Mouse (Mus musculus) layer of hippocampus, postnatal 14 days (tissue): ENCODE measurements around the gene Dazap1. TPM values are rescaled to one million over a fixed set of nuclear protein-coding genes. Genes with fewer than 3 reads are reported as not detected.
A peak's percentile ranks its signal among the peaks of the same experiment; 100 is the strongest.
"Not testable (repeated sequence)": the region's sequence is repeated elsewhere in the genome, so short reads cannot be mapped to it uniquely, and the experiment has no call there.

ENCODE experiments used
- DNase-seq, 2 experiments: peaks; one replicate each; pipeline ENCODE4 v3.0.0; 2021 to 2022; ENCODE audit warnings: low spot score in 2 of 2, mixed read lengths in 1 of 2
- long read RNA-seq, 2 experiments: library from polyadenylated mRNA; stranded (forward); transcript quantifications; one replicate each; pipeline ENCODE4 v2.0.0; 2021
- total RNA-seq, 2 experiments: library from RNA; stranded (reverse); gene quantifications; 2 replicates each; pipeline ENCODE4 v1.2.3; 2021

Gene Dazap1
- total RNA-seq, result 10 to 100 TPM; 83.0 to 93.6 TPM
- long read RNA-seq, experiment 1, transcript Dazap1-203 (12 exons, 2,081 nt), result major isoform, 10 of 21 reads
- long read RNA-seq, experiment 1, partial matches to known transcripts, result 1 of 21 reads
- long read RNA-seq, experiment 1, other reads (novel, unspliced or antisense), result 9 of 21 reads
- long read RNA-seq, experiment 2, transcript Dazap1-203 (12 exons, 2,081 nt), result major isoform, 12 of 21 reads
- long read RNA-seq, experiment 2, partial matches to known transcripts, result 2 of 21 reads
- long read RNA-seq, experiment 2, other reads (novel, unspliced or antisense), result 5 of 21 reads

DNA sequence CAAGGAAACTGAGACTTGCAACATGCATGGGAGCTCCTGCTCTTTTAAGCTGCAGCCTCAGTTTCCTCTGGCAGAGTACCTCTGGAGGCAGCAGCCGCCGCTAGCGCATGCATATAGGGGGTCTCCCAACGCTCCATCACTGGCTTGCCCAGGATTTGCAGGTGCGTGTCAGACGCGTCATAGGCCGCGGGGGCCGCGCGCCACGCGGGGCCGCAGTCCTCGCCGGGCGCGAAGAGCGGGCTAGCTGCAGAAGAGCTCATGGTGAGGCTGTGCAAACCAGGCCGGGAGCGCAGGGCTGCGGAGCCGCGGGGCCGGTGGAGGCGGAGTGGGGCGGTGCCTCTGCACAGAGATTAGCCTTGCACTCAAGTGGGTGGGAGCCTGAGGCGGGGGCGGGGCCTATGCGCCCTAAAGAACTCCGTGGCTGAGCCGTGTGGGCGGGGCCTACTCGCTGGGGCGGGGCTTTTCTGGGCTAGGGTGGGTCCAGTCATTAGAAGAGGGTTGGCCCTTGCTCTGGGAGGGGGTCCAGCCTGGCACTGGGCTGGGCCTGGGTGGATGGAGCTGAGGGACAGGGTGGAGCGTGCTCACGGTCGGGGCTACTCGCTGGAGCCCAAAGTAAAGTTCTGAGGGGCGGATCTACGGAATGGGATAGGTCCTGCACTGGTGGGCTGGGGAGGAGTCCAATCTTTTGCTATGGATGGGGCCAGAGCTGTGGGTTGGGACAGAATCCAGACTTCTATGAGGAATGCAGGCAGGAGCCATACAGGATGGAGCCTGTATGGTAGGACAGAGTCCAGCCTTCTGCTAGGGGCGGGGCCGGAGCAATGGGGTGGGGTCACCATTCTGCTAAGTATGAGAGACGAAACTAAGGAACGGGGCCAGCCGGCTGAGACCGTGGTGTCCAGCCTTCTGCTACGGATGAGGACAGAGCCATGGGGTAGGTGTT lies at the start of gene Dazap1, which contains the start of gene Gamt:
Gene Dazap1 (plus strand): TSS at position 845 of the 943 bp plus-strand sequence.
Gene Gamt (minus strand): TSS at position 371 of the 943 bp plus-strand sequence.
- DNase-seq, result peak; percentile 86 to 95

DNA sequence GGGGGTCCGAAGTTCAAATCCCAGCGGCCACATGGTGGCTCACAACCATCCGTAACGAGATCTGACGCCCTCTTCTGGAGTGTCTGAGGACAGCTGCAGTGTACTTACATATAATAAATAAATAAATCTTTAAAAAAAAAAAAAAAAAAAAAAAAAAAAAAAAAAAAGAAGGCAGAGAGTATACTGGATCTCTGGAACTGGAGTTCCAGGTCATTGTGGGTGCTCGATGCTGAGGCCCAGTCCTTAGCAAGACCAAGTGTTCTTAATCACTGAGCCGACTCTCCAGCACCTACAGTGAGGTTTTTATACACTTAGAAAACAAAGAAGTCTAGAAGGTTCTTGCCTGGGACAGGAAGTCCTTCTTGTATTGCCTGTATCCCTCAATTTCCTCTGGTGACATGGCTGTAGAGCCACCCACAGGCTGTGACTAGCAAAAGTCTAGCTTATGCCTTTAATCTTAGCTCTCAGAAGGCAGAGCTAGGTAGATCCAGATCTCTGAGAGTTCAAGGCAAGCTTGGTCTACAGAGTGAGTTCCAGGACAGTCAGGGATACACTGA lies 49.7 kb upstream of the Dazap1 start:
- not testable (repeated sequence) for DNase-seq

- no peak for DNase-seq
Observed at GRCm38 (mm10) chr10:80215048-80215772, 46.1 kb upstream of the Dazap1 start.

GRCm38 (mm10) chr10:80220676-80221075 lies 40.6 kb upstream of the Dazap1 start:
- no peak for DNase-seq

- DNase-seq, result not testable (repeated sequence)
Observed at GRCm38 (mm10) chr10:80223137-80223536, 38.1 kb upstream of the Dazap1 start.

GRCm38 (mm10) chr10:80226071-80226415 lies 35.2 kb upstream of the Dazap1 start:
- DNase-seq, result no peak

DNA sequence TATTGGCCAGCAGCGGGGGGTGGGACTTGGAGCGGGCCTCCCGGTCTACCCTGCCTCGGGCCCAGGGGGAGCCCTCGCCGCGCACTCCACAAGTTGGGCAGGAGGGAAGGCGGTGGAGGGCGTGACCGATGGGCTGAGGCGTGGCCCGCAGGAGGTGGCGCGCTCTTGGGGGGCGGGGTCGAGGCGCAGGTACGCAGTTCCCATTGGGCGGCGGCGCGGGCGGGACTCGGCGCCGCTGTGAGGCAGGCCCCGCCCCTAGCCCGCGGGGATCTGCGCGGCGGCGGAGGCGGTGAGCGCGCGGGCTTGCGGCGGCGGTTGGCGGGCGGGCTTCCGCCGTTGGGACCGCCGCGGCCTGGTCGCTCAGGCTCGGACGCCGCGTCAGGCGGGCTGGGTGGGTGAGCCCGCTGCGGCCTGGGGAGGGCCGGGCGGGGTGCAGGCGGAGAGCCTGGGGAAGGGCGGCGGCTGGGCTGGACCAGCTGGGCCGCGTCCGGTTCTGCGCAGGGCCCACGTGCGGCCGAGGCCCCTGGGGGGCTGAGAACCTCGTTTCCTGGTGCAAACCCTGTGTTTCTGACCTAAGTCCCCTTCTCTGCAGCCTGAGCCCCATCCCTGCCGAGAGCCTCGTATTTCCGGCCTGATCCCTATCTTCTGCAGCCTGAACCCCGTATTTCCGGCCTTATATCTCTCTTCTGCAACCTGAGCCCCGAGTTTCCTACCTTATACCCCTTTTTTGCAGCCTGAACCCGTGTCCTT lies 34.7 kb upstream of the Dazap1 start, which contains the start of gene Mum1:
Gene Mum1 (plus strand): TSS at position 19 of the 750 bp plus-strand sequence.
- peak; percentile 96 to 98 for DNase-seq

DNA sequence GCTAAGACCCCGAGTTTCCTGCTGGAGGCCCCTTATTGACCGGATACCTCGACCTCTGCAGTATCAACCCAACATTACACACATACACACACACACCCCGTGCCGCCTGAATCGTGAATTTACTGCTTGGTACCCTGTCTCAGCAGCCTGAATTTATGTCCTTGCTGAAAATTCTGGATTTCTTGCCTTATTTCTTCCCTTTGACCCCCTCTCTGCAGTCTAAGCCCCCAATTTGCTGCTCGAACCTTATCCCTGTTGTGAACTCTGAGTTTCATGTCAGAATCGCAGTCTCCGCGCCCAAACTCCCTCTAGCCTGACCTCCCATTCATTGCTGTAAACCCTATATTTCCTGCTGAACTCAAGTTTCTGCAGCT lies 34.1 kb upstream of the Dazap1 start:
- DNase-seq, result no peak

- DNase-seq, result no peak
Observed at GRCm38 (mm10) chr10:80227877-80228775, 33.2 kb upstream of the Dazap1 start.

DNA sequence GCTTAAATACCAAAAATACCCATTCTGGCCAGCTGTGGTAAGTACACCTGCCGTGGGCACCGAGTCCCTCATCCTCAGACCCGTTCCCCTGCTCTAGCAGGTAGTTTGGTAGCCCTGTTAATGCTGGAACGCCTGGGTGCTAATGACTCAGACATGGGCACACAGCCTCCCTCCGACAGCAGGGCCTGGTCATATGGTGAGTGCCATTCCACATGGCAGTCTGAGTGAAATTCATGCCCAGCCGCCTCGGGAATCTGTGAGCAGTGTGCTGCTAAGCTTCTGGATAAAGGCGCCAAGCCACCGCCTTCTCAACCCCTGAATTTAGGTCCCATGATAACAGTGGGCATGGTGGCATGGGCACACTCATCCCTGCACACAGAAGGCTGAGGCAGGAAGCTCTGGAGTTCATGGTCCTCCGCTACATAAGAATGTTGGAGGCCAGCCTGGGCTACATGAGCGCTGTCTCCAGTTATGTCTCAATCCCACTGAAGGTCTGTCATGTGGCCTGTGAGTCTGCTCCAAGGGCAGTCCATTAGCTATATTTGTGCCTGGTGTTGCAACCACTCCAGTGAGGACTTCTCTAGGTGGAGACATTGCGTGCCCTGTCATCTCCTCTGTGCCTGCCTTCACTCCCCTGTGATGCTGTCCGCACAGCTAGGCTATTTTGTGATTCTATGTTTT lies 25.0 kb upstream of the Dazap1 start:
- peak; percentile 51 to 63 for DNase-seq

DNA sequence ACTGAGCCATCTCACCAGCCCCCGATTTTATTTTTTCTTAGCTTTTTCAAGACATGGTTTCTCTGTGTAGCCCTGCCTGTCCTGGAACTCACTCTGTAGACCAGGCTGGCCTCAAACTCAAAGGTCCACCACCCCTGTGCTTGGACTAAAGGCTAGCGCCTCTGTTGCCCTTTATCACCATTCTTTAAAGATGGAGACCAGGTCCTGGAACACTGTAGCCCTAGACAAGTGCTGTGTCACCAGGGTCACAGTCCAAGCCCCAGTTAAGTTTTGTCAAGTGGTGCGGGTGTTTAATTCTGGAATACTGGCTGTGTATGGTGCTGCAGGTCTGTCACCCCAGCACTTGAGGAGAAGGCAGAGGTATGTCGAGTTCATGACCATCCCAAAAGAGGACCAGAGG lies 24.3 kb upstream of the Dazap1 start:
- DNase-seq, result no peak

GRCm38 (mm10) chr10:80238306-80238705 lies 23.0 kb upstream of the Dazap1 start:
- DNase-seq, result no peak

GRCm38 (mm10) chr10:80239791-80240190 lies 21.5 kb upstream of the Dazap1 start:
- DNase-seq, result no peak

DNA sequence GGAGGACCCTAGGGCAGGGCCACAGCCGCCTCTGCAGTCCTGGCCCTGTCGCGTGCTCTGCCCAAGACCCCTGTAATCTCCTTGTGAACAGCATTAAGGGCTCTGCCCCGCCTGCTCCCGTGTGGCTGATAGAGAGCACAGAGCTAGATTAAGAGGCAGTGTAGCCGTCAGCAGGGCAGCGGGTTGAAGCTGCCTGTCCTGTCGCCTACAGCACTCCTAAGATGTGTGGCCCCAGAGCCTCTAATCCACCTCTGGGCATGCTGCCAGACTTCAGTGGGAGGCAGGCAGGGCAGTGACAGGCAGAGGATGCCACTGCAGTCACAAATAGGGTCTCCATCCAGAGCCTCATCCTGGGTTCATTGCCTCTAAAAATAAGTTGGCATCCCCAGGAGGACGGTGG lies 19.2 kb upstream of the Dazap1 start:
- DNase-seq, result no peak

DNA sequence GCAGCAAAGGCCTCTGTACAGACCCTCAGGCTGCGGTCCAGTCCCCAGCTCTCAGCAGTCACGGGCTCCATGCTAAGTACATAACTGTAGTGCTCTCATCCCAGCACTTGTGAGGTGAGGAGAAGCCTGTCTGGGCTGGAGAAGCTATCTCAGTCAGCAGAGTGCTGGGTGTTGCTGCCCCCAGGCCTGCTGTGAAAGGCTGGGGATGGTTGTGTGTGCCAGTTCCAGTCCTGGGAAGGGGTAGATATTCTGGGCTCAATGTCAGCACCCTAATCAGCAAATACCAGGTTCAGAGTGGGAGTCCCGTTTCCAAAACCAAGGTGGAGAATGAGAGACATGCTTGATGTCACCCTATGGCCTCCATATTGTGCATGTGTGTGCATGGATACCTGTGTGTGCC lies 18.7 kb upstream of the Dazap1 start:
- no peak for DNase-seq

DNA sequence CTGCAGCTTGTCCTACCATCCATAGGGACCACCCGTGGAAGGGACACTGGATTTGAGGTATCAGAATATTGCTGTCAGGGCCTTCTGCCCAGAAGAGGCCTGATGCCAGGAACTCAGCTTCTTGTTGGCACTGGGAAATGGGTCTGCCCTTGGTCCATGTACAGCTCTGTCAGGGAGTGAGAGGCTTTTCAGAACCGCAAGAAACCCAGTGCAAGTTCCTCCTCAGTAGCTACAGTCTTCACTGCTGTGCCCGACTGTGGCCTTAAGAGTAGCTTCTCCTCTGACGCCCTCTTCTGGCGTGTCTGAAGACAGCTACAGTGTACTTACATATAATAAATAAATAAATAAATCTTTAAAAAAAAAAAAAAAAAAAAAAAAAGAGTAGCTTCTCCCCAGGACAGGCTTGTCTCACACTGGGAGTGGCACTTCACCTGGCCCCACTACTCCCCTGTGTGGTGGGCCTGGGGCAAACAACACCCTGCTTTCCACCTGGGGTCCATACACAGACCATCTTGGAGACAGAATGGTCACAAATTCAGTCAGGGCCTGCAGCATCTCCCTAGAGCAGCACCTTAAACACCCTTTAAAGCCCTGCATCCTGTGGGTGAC lies 16.4 kb upstream of the Dazap1 start:
- no peak for DNase-seq

DNA sequence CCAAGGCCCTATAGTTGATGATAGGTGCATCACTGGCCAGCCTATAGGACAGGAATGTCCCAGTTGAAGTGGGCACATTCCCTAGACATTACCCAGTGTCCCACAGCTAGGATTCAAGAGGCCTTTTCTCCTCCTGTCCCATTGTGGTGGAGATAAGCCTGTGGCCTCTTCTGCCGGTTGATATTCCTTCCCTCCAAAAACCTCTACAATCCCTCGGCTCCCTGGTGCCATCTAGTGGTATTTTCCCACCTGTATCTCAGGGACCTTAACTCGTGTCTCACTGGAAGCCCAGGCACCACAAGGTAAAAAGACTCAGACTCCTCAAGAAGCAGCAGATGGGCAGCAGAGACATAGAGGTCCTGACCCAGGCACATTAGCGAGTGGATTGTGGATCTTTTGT lies 15.7 kb upstream of the Dazap1 start:
- DNase-seq, result peak; percentile 78 to 87

GRCm38 (mm10) chr10:80247849-80248248 lies 13.4 kb upstream of the Dazap1 start:
- DNase-seq, result peak in 1 of 2 experiments; percentile 57
